ENCODE assay signal across 8 mouse cellular contexts in genomic region chr11:74529803-74530202, GRCm38 (mm10).
DNase-seq lines count a peak whose midpoint lies in the region; ATAC-seq and TF ChIP-seq lines count a peak whose summit lies in the region.

No protein-coding gene starts in this region.

- DNase-seq in hindbrain, embryonic 11.5 days (ENCODE audit: low spot score): peak; percentile 60
- peak; percentile 61 for DNase-seq in right cerebral cortex, postnatal 14 days
- no peak for DNase-seq in right cerebral cortex, adult 18-20 months
- peak; percentile 51 for DNase-seq in brain, embryonic 14.5 days (ENCODE audit: low read depth)
- DNase-seq in retina, embryonic 14.5 days (ENCODE audit: low spot score): peak; percentile 60
- no peak for DNase-seq in layer of hippocampus, postnatal 25 days (ENCODE audit: extremely low spot score in 1 of 2, low spot score in 1 of 2)
- DNase-seq in heart, adult 18-20 months: no peak

- 46% methylated on average over 4 of the region's 4 CpGs for WGBS in hindbrain, embryonic 11.5 days
- 64% methylated on average over 4 of the region's 4 CpGs for WGBS in hindbrain, embryonic 12.5 days

- no peak overlapping the region for H3K4me2 ChIP-seq in hindbrain, embryonic 11.5 days (replicated peaks; ENCODE audit: low read depth, low read length)
- no peak overlapping the region for H3K4me2 ChIP-seq in hindbrain, embryonic 12.5 days (replicated peaks)

- no peak for ATAC-seq in hindbrain, embryonic 11.5 days (ENCODE audit: low FRiP score)
- ATAC-seq in hindbrain, embryonic 12.5 days (ENCODE audit: low FRiP score): no peak

- no peak overlapping the region for H3K27ac ChIP-seq in hindbrain, embryonic 11.5 days (ENCODE audit: low read depth, low read length)
- H3K27ac ChIP-seq in hindbrain, embryonic 12.5 days: no peak overlapping the region

- no peaks in the 10 kb centered on the region for H3K4me1 ChIP-seq in hindbrain, embryonic 11.5 days (replicated peaks; ENCODE audit: control insufficient read depth, insufficient read depth, low read length)
- peaks cover 10% of the 10 kb centered on the region for H3K4me1 ChIP-seq in hindbrain, embryonic 12.5 days

- no peaks in the 10 kb centered on the region for H3K36me3 ChIP-seq in hindbrain, embryonic 11.5 days (ENCODE audit: control insufficient read depth, insufficient read depth, low read length)
- no peaks in the 10 kb centered on the region for H3K36me3 ChIP-seq in hindbrain, embryonic 12.5 days

- no peaks in the 10 kb centered on the region for H3K9me3 ChIP-seq in hindbrain, embryonic 11.5 days (ENCODE audit: control insufficient read depth, low read length)
- H3K9me3 ChIP-seq in hindbrain, embryonic 12.5 days (replicated peaks): no peaks in the 10 kb centered on the region

- no peak for TF ChIP-seq POLR2A in brain, embryonic 14.5 days (IDR thresholded peaks at IDR 0.05; ENCODE audit: borderline replicate concordance, extremely low read depth, insufficient read depth, insufficient read length, poor library complexity, severe bottlenecking)

- no peak overlapping the region for H3K4me3 ChIP-seq in hindbrain, embryonic 11.5 days (ENCODE audit: low read depth, low read length)
- no peak overlapping the region for H3K4me3 ChIP-seq in hindbrain, embryonic 12.5 days

- H3K27me3 ChIP-seq in hindbrain, embryonic 11.5 days (ENCODE audit: control insufficient read depth, insufficient read depth, low read length): peaks cover 2% of the 10 kb centered on the region
- H3K27me3 ChIP-seq in hindbrain, embryonic 12.5 days: peaks cover 24% of the 10 kb centered on the region

- peak; percentile 60; the same call in 1 of the 2 replicates for TF ChIP-seq CTCF in brain, embryonic 14.5 days (IDR thresholded peaks at IDR 0.05; ENCODE audit: borderline replicate concordance, extremely low read depth, insufficient read depth, insufficient read length)

- H3K9ac ChIP-seq in hindbrain, embryonic 11.5 days (ENCODE audit: low read depth, low read length): no peak overlapping the region
- H3K9ac ChIP-seq in hindbrain, embryonic 12.5 days: no peak overlapping the region

Comparison
In these comparisons a context has a peak if more than half of its experiments do, and no peak if none do; other contexts are left out.
1. DNase-seq: peak in hindbrain, embryonic 11.5 days (single experiment), right cerebral cortex, postnatal 14 days (single experiment), brain, embryonic 14.5 days (single experiment) and retina, embryonic 14.5 days (single experiment); none in right cerebral cortex, adult 18-20 months (single experiment), layer of hippocampus, postnatal 25 days (0 of 2) and heart, adult 18-20 months (0 of 2).